Mouse (Mus musculus) heart, postnatal 0 days (tissue): ENCODE results near the gene Dnm3. TPM values are rescaled to one million over a fixed set of nuclear protein-coding genes. Genes with fewer than 3 reads are reported as not detected.

Experiments
- ATAC-seq: fragments of 200-750 bp; cut with Nextera tagmentation; 2 replicates; pipeline ENCODE4 v1.8.0; 2017; ENCODE audit warnings: low read depth, moderate number of reproducible peaks, moderate library complexity; ENCODE audit not compliant: insufficient read depth
- DNase-seq: peaks from one replicate; pipeline ENCODE4 v3.0.0-alpha.2; 2016; ENCODE audit warnings: low spot score
- H3K27ac ChIP-seq: fragments of 300-500 bp; sonication (generic); 2 replicates; pipeline ENCODE4 v1.5.1; 2014; ENCODE audit warnings: low read depth, mild to moderate bottlenecking
- H3K27me3 ChIP-seq: fragments of 300-500 bp; sonication (generic); 2 replicates; pipeline ENCODE4 v1.6.1; 2014; ENCODE audit warnings: low read length, mixed read lengths; ENCODE audit not compliant: control insufficient read depth, insufficient read depth
- H3K36me3 ChIP-seq: fragments of 300-500 bp; sonication (generic); replicated peaks from 2 replicates; pipeline ENCODE4 v1.6.1; 2014; ENCODE audit warnings: low read length, mixed read lengths; ENCODE audit not compliant: control insufficient read depth, insufficient read depth
- H3K4me1 ChIP-seq: fragments of 300-500 bp; sonication (generic); 2 replicates; pipeline ENCODE4 v1.6.1; 2014; ENCODE audit warnings: antibody characterized with exemption; ENCODE audit not compliant: control insufficient read depth, insufficient read depth
- H3K4me2 ChIP-seq: fragments of 300-500 bp; sonication (generic); 2 replicates; pipeline ENCODE4 v1.6.1; 2014; ENCODE audit warnings: low read depth, mild to moderate bottlenecking, low read length, moderate library complexity
- H3K4me3 ChIP-seq: fragments of 300-500 bp; sonication (generic); 2 replicates; pipeline ENCODE4 v1.5.1; 2014; ENCODE audit warnings: low read depth, low read length
- H3K9ac ChIP-seq: fragments of 300-500 bp; sonication (generic); replicated peaks from 2 replicates; pipeline ENCODE4 v1.6.1; 2014; ENCODE audit warnings: low read depth, low read length, mixed read lengths
- H3K9me3 ChIP-seq: fragments of 300-500 bp; sonication (generic); replicated peaks from 2 replicates; pipeline ENCODE4 v1.6.1; 2016; ENCODE audit warnings: low read length; ENCODE audit not compliant: control insufficient read depth
- CTCF ChIP-seq: IDR thresholded peaks from 2 replicates; pipeline ENCODE4 v1.5.1; 2016; ENCODE audit warnings: antibody characterized with exemption, control low read depth, low read depth
- EP300 ChIP-seq: IDR thresholded peaks from 2 replicates; pipeline ENCODE4 v1.6.1; 2016; ENCODE audit warnings: antibody characterized with exemption, low read depth
- WGBS: fragments of 180-500 bp; shearing (Covaris S2); extraction: QIAGEN DNeasy Blood & Tissue Kit; methylation state at CpG from one replicate; pipeline ENCODE4 v1.1.7; 2014; 5-methylcytosine and 5-hydroxymethylcytosine counted together
- polyA plus RNA-seq: library from polyadenylated mRNA; unstranded; fragments of >200 nt; fragmentation: Nextera tagmentation; extraction: Ambion mirVana; gene quantifications from 2 replicates; pipeline ENCODE4 v1.2.1, GENCODE M21; 2015
- total RNA-seq: library from RNA; depleted of rRNA; stranded (reverse); fragments of >200 nt; gene quantifications from 2 replicates; pipeline ENCODE4 v1.2.3, GENCODE M21; 2014; ENCODE audit warnings: low replicate concordance

Gene Dnm3
- total and polyA plus RNA-seq, 2 experiments from 2014 or later, result 1.9 to 2.4 TPM

DNA sequence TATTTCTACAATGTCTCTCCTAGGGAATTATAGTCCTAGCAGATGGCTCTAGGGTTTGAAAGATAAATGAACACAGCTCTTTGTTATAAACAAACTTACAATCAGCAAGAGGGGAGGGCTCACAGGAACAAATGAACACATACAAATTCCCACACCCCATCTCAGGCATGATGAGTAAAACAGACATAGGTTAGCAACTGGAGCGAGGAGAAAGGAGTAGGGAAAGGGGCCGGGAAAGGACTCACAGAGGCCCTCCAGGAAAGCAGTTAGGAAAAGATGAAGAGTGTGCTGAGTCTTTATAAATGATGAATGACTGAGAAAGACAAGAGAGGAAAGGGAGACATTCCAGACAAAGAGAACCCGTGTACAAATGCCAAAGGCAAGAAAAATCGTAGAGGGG lies 175.4 kb downstream of the Dnm3 start:
- DNase-seq (no peak), ATAC-seq (no peak)
- no peak overlapping the region for H3K4me3 ChIP-seq
- no peaks in the 10 kb centered on the region for H3K4me1 ChIP-seq
- no peaks in the 10 kb centered on the region for H3K36me3 ChIP-seq
- no peak overlapping the region for H3K9ac ChIP-seq
- H3K27ac ChIP-seq, result no peak overlapping the region
- H3K9me3 ChIP-seq, result no peaks in the 10 kb centered on the region
- no peaks in the 10 kb centered on the region for H3K27me3 ChIP-seq
- TF ChIP-seq CTCF, result no peak
- H3K4me2 ChIP-seq, result no peak overlapping the region
- 65% methylated on average over 4 of the region's 4 CpGs for WGBS

DNA sequence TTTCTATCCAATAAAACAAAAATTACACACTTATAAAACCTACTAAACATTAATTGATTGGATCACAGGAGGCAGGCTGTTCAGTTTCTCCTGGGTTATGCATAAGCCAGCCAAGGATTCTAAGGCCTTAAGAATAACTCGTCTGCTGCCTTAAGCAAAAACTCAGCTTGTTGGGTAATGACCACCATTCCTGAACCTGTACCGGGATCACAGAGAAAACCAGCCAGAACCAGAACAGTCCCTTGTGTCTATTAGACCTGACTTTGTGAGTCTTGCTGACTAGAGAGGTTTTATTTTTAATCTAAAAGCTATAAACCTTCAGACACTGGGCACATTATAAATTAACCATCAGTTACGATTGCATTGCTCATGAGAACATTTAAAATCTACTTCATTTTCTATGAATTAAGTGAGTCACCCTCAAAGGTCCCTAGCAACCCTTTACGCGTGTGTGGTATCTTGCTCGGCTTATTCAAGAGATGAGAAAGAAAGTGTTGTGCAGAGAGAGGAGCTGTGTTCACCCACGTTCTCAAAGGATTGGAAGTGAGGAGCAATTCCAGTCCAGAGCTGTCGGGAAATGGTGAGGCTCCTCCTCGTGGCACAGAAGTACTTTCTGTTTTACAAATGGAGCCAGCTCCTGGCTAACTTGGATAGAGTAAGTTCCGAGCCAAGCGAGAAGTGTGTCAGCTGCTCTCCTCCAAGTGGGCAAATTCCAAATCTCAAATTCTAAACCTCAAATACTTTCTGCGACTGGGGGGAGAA lies 178.1 kb downstream of the Dnm3 start:
- WGBS, result 74% methylated on average over 12 of the region's 12 CpGs
- ATAC-seq (no peak), DNase-seq (no peak)
- H3K4me3 ChIP-seq, result no peak overlapping the region
- no peak for TF ChIP-seq EP300
- TF ChIP-seq CTCF, result no peak
- H3K4me2 ChIP-seq, result no peak overlapping the region
- H3K9me3 ChIP-seq, result no peaks in the 10 kb centered on the region
- no peak overlapping the region for H3K9ac ChIP-seq
- H3K27me3 ChIP-seq, result no peaks in the 10 kb centered on the region
- no peaks in the 10 kb centered on the region for H3K4me1 ChIP-seq
- H3K36me3 ChIP-seq, result no peaks in the 10 kb centered on the region
- H3K27ac ChIP-seq, result no peak overlapping the region

DNA sequence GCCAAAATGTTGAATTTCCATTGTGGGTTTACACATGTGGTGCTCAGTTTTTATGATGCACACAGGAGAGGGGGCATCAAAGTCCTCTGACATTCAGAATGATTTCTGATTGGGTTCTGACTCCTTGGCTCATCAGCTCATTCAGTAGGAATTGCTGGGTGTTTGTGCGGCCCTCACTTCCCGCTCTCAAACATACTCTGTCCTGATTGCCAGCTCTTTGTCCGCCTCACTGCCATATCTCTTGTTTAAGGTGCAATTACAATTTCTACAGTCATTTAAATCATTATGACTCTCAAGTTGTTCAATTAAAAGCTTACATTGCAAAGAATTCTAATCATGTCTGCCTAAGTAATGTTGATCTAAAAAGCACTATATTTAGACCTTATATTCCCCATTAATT lies 179.3 kb downstream of the Dnm3 start:
- Histone ChIP-seq H3K9me3 (no peaks in the 10 kb centered on the region), H3K27ac (no peak overlapping the region), H3K4me3 (no peak overlapping the region), H3K4me2 (no peak overlapping the region), H3K36me3 (no peaks in the 10 kb centered on the region), H3K9ac (no peak overlapping the region), H3K27me3 (no peaks in the 10 kb centered on the region), H3K4me1 (peaks cover 8% of the 10 kb centered on the region)
- no peak for ATAC-seq
- DNase-seq, result no peak
- WGBS, result 86% methylated on average over 3 of the region's 3 CpGs
- TF ChIP-seq CTCF, result no peak
- no peak for TF ChIP-seq EP300

DNA sequence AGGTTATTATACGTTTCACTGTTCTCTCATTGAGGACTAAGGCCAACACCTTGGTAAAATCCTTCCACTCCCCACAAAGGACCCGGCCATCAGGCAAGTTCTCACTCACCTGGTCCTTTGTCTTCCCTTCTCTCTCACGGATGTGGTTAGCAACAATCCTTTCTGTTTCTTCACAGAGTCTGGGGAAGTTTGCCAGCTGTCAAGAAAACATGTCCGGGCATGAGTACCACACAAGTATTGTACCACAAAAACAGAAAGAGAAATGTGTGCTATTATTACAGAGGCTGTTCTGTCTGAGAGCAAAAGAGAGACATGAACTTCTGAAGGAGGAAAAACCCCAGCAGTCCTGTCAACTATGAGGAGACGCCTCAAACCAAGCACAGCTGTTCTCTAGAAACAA lies 182.4 kb downstream of the Dnm3 start:
- no peak overlapping the region for H3K4me3 ChIP-seq
- ATAC-seq (no peak), DNase-seq (no peak)
- no peak overlapping the region for H3K4me2 ChIP-seq
- 72% methylated on average over 5 of the region's 5 CpGs for WGBS
- H3K36me3 ChIP-seq, result no peaks in the 10 kb centered on the region; the same call in 1 of the 2 replicates
- H3K9me3 ChIP-seq, result no peaks in the 10 kb centered on the region
- H3K4me1 ChIP-seq, result peaks cover 8% of the 10 kb centered on the region
- no peaks in the 10 kb centered on the region for H3K27me3 ChIP-seq
- TF ChIP-seq EP300 (no peak), CTCF (no peak)
- peak overlapping the region; percentile 25; the same call in 1 of the 2 replicates for H3K27ac ChIP-seq
- no peak overlapping the region for H3K9ac ChIP-seq

DNA sequence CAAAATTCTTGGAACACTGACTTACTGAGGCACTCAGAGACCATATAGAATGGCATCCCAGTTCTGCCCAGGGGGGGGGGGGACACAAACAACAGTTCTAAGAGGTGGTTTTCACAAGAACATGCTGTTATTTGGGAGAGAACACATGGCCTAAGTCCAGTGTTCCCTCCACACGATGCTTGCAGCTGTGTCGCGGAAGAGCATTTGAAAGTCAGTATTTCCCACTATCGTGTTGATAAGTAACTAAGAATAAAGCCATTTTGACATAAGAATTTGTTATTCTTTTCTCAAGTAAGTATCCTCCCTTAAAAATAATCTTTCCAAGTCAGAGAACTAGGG lies 183.3 kb downstream of the Dnm3 start:
- H3K27ac ChIP-seq, result peak overlapping the region; percentile 22

More for the DNA sequence above, 183.3 kb downstream of the Dnm3 start:
- no peak for TF ChIP-seq CTCF
- no peak for TF ChIP-seq EP300
- H3K4me1 ChIP-seq, result peaks cover 8% of the 10 kb centered on the region
- no peaks in the 10 kb centered on the region; the same call in 1 of the 2 replicates for H3K36me3 ChIP-seq
- no peak overlapping the region for H3K9ac ChIP-seq
- no peak for DNase-seq
- H3K9me3 ChIP-seq, result no peaks in the 10 kb centered on the region
- H3K4me2 ChIP-seq, result no peak overlapping the region
- ATAC-seq, result no peak
- H3K4me3 ChIP-seq, result no peak overlapping the region
- 71% methylated on average over 4 of the region's 4 CpGs for WGBS
- H3K27me3 ChIP-seq, result no peaks in the 10 kb centered on the region
